Mouse (Mus musculus) heart, postnatal 0 days (tissue): Measurements from ENCODE around the gene Wt1. TPM values are rescaled to one million over a fixed set of nuclear protein-coding genes. Genes with fewer than 3 reads are reported as not detected.

Experiments used
- ATAC-seq: fragments of 200-750 bp; cut with Nextera tagmentation; 2 replicates; pipeline ENCODE4 v1.8.0; 2017; ENCODE audit warnings: low read depth, moderate number of reproducible peaks, moderate library complexity; ENCODE audit not compliant: insufficient read depth
- DNase-seq: peaks from one replicate; pipeline ENCODE4 v3.0.0-alpha.2; 2016; ENCODE audit warnings: low spot score
- H3K27ac ChIP-seq: fragments of 300-500 bp; sonication (generic); 2 replicates; pipeline ENCODE4 v1.5.1; 2014; ENCODE audit warnings: low read depth, mild to moderate bottlenecking
- H3K27me3 ChIP-seq: fragments of 300-500 bp; sonication (generic); 2 replicates; pipeline ENCODE4 v1.6.1; 2014; ENCODE audit warnings: low read length, mixed read lengths; ENCODE audit not compliant: control insufficient read depth, insufficient read depth
- H3K36me3 ChIP-seq: fragments of 300-500 bp; sonication (generic); replicated peaks from 2 replicates; pipeline ENCODE4 v1.6.1; 2014; ENCODE audit warnings: low read length, mixed read lengths; ENCODE audit not compliant: control insufficient read depth, insufficient read depth
- H3K4me1 ChIP-seq: fragments of 300-500 bp; sonication (generic); 2 replicates; pipeline ENCODE4 v1.6.1; 2014; ENCODE audit warnings: antibody characterized with exemption; ENCODE audit not compliant: control insufficient read depth, insufficient read depth
- H3K4me2 ChIP-seq: fragments of 300-500 bp; sonication (generic); 2 replicates; pipeline ENCODE4 v1.6.1; 2014; ENCODE audit warnings: low read depth, mild to moderate bottlenecking, low read length, moderate library complexity
- H3K4me3 ChIP-seq: fragments of 300-500 bp; sonication (generic); 2 replicates; pipeline ENCODE4 v1.5.1; 2014; ENCODE audit warnings: low read depth, low read length
- H3K9ac ChIP-seq: fragments of 300-500 bp; sonication (generic); replicated peaks from 2 replicates; pipeline ENCODE4 v1.6.1; 2014; ENCODE audit warnings: low read depth, low read length, mixed read lengths
- H3K9me3 ChIP-seq: fragments of 300-500 bp; sonication (generic); replicated peaks from 2 replicates; pipeline ENCODE4 v1.6.1; 2016; ENCODE audit warnings: low read length; ENCODE audit not compliant: control insufficient read depth
- CTCF ChIP-seq: IDR thresholded peaks from 2 replicates; pipeline ENCODE4 v1.5.1; 2016; ENCODE audit warnings: antibody characterized with exemption, control low read depth, low read depth
- EP300 ChIP-seq: IDR thresholded peaks from 2 replicates; pipeline ENCODE4 v1.6.1; 2016; ENCODE audit warnings: antibody characterized with exemption, low read depth
- WGBS: fragments of 180-500 bp; shearing (Covaris S2); extraction: QIAGEN DNeasy Blood & Tissue Kit; methylation state at CpG from one replicate; pipeline ENCODE4 v1.1.7; 2014; 5-methylcytosine and 5-hydroxymethylcytosine counted together
- polyA plus RNA-seq: library from polyadenylated mRNA; unstranded; fragments of >200 nt; fragmentation: Nextera tagmentation; extraction: Ambion mirVana; gene quantifications from 2 replicates; pipeline ENCODE4 v1.2.1, GENCODE M21; 2015
- total RNA-seq: library from RNA; depleted of rRNA; stranded (reverse); fragments of >200 nt; gene quantifications from 2 replicates; pipeline ENCODE4 v1.2.3, GENCODE M21; 2014; ENCODE audit warnings: low replicate concordance

Gene Wt1
- total and polyA plus RNA-seq, 2 experiments from 2014 or later = 6.4 to 24.8 TPM

GRCm38 (mm10) chr2:105122886-105123285, 3.4 kb upstream of the Wt1 start:
- no peak for TF ChIP-seq CTCF
- no peak for TF ChIP-seq EP300
- DNase-seq = no peak
- no peaks in the 10 kb centered on the region for H3K36me3 ChIP-seq
- H3K27me3 ChIP-seq = peaks cover 90% of the 10 kb centered on the region
- ATAC-seq = no peak
- no peaks in the 10 kb centered on the region for H3K9me3 ChIP-seq
- H3K4me1 ChIP-seq = peaks cover 3% of the 10 kb centered on the region; the same call in 1 of the 2 replicates
- peak overlapping the region; percentile 63 for H3K4me2 ChIP-seq
- H3K4me3 ChIP-seq = peak overlapping the region; percentile 37
- H3K9ac ChIP-seq = no peak overlapping the region
- no peak overlapping the region for H3K27ac ChIP-seq
- WGBS = 2% methylated on average over 27 of the region's 27 CpGs

GRCm38 (mm10) chr2:105123431-105123830, 2.9 kb upstream of the Wt1 start:
- H3K27me3 ChIP-seq = peaks cover 92% of the 10 kb centered on the region
- H3K9me3 ChIP-seq = no peaks in the 10 kb centered on the region
- ATAC-seq = no peak
- peak overlapping the region; percentile 37 for H3K4me3 ChIP-seq
- no peak overlapping the region for H3K9ac ChIP-seq
- no peak overlapping the region for H3K27ac ChIP-seq
- no peak for TF ChIP-seq EP300
- DNase-seq = no peak
- H3K36me3 ChIP-seq = no peaks in the 10 kb centered on the region
- WGBS = 11% methylated on average over 8 of the region's 8 CpGs
- H3K4me2 ChIP-seq = peak overlapping the region; percentile 63
- H3K4me1 ChIP-seq = peaks cover 3% of the 10 kb centered on the region; the same call in 1 of the 2 replicates

- Histone ChIP-seq H3K27me3 (peaks cover 92% of the 10 kb centered on the region), H3K36me3 (no peaks in the 10 kb centered on the region), H3K4me2 (peak overlapping the region; percentile 63), H3K4me3 (peak overlapping the region; percentile 58), H3K9ac (no peak overlapping the region), H3K4me1 (peaks cover 3% of the 10 kb centered on the region; the same call in 1 of the 2 replicates), H3K9me3 (no peaks in the 10 kb centered on the region), H3K27ac (no peak overlapping the region)
- TF ChIP-seq CTCF = no peak
- TF ChIP-seq EP300 = no peak
- ATAC-seq (no peak), DNase-seq (no peak)
- WGBS = 12% methylated on average over 9 of the region's 9 CpGs
Measured at GRCm38 (mm10) chr2:105123881-105124280, 2.4 kb upstream of the Wt1 start.

- no peak for TF ChIP-seq CTCF
- TF ChIP-seq EP300 = no peak
- H3K36me3 ChIP-seq = no peaks in the 10 kb centered on the region
- DNase-seq (no peak), ATAC-seq (no peak)
- H3K4me3 ChIP-seq = peak overlapping the region; percentile 58
- H3K27ac ChIP-seq = no peak overlapping the region
- H3K9me3 ChIP-seq = no peaks in the 10 kb centered on the region
- peaks cover 3% of the 10 kb centered on the region; the same call in 1 of the 2 replicates for H3K4me1 ChIP-seq
- H3K27me3 ChIP-seq = peaks cover 94% of the 10 kb centered on the region
- H3K9ac ChIP-seq = no peak overlapping the region
- 5% methylated on average over 7 of the region's 7 CpGs for WGBS
- peak overlapping the region; percentile 63 for H3K4me2 ChIP-seq
Measured at GRCm38 (mm10) chr2:105124391-105124790, 1.9 kb upstream of the Wt1 start.

- no peak for ATAC-seq
- no peak for TF ChIP-seq EP300
- TF ChIP-seq CTCF = no peak
- Histone ChIP-seq H3K9me3 (no peaks in the 10 kb centered on the region), H3K36me3 (no peaks in the 10 kb centered on the region), H3K4me1 (peaks cover 3% of the 10 kb centered on the region; the same call in 1 of the 2 replicates), H3K27me3 (peaks cover 96% of the 10 kb centered on the region), H3K9ac (no peak overlapping the region), H3K27ac (no peak overlapping the region), H3K4me2 (peak overlapping the region; percentile 63), H3K4me3 (peak overlapping the region; percentile 58)
- no peak for DNase-seq
- WGBS = 6% methylated on average over 8 of the region's 8 CpGs
Measured at GRCm38 (mm10) chr2:105125205-105125604, 1.1 kb upstream of the Wt1 start.

- H3K4me2 ChIP-seq = peak overlapping the region; percentile 63
- ATAC-seq (no peak), DNase-seq (no peak)
- H3K9me3 ChIP-seq = no peaks in the 10 kb centered on the region
- peaks cover 3% of the 10 kb centered on the region; the same call in 1 of the 2 replicates for H3K4me1 ChIP-seq
- TF ChIP-seq EP300 = no peak
- no peak for TF ChIP-seq CTCF
- H3K27ac ChIP-seq = no peak overlapping the region; the same call in 1 of the 2 replicates
- peak overlapping the region; percentile 58 for H3K4me3 ChIP-seq
- H3K27me3 ChIP-seq = peaks cover 96% of the 10 kb centered on the region
- H3K9ac ChIP-seq = no peak overlapping the region
- H3K36me3 ChIP-seq = no peaks in the 10 kb centered on the region
- WGBS = 7% methylated on average over 15 of the region's 15 CpGs
Measured at GRCm38 (mm10) chr2:105125641-105126040, 688 bp upstream of the Wt1 start.
